Mouse (Mus musculus) heart, postnatal 0 days (tissue): ENCODE data around the gene Tssk1. TPM values are rescaled to one million over a fixed set of nuclear protein-coding genes. Genes with fewer than 3 reads are reported as not detected.

Source experiments
- ATAC-seq: fragments of 200-750 bp; cut with Nextera tagmentation; 2 replicates; pipeline ENCODE4 v1.8.0; 2017; ENCODE audit warnings: low read depth, moderate number of reproducible peaks, moderate library complexity; ENCODE audit not compliant: insufficient read depth
- DNase-seq: peaks from one replicate; pipeline ENCODE4 v3.0.0-alpha.2; 2016; ENCODE audit warnings: low spot score
- H3K27ac ChIP-seq: fragments of 300-500 bp; sonication (generic); 2 replicates; pipeline ENCODE4 v1.5.1; 2014; ENCODE audit warnings: low read depth, mild to moderate bottlenecking
- H3K27me3 ChIP-seq: fragments of 300-500 bp; sonication (generic); 2 replicates; pipeline ENCODE4 v1.6.1; 2014; ENCODE audit warnings: low read length, mixed read lengths; ENCODE audit not compliant: control insufficient read depth, insufficient read depth
- H3K36me3 ChIP-seq: fragments of 300-500 bp; sonication (generic); replicated peaks from 2 replicates; pipeline ENCODE4 v1.6.1; 2014; ENCODE audit warnings: low read length, mixed read lengths; ENCODE audit not compliant: control insufficient read depth, insufficient read depth
- H3K4me1 ChIP-seq: fragments of 300-500 bp; sonication (generic); 2 replicates; pipeline ENCODE4 v1.6.1; 2014; ENCODE audit warnings: antibody characterized with exemption; ENCODE audit not compliant: control insufficient read depth, insufficient read depth
- H3K4me2 ChIP-seq: fragments of 300-500 bp; sonication (generic); 2 replicates; pipeline ENCODE4 v1.6.1; 2014; ENCODE audit warnings: low read depth, mild to moderate bottlenecking, low read length, moderate library complexity
- H3K4me3 ChIP-seq: fragments of 300-500 bp; sonication (generic); 2 replicates; pipeline ENCODE4 v1.5.1; 2014; ENCODE audit warnings: low read depth, low read length
- H3K9ac ChIP-seq: fragments of 300-500 bp; sonication (generic); replicated peaks from 2 replicates; pipeline ENCODE4 v1.6.1; 2014; ENCODE audit warnings: low read depth, low read length, mixed read lengths
- H3K9me3 ChIP-seq: fragments of 300-500 bp; sonication (generic); replicated peaks from 2 replicates; pipeline ENCODE4 v1.6.1; 2016; ENCODE audit warnings: low read length; ENCODE audit not compliant: control insufficient read depth
- CTCF ChIP-seq: IDR thresholded peaks from 2 replicates; pipeline ENCODE4 v1.5.1; 2016; ENCODE audit warnings: antibody characterized with exemption, control low read depth, low read depth
- EP300 ChIP-seq: IDR thresholded peaks from 2 replicates; pipeline ENCODE4 v1.6.1; 2016; ENCODE audit warnings: antibody characterized with exemption, low read depth
- WGBS: fragments of 180-500 bp; shearing (Covaris S2); extraction: QIAGEN DNeasy Blood & Tissue Kit; methylation state at CpG from one replicate; pipeline ENCODE4 v1.1.7; 2014; 5-methylcytosine and 5-hydroxymethylcytosine counted together
- polyA plus RNA-seq: library from polyadenylated mRNA; unstranded; fragments of >200 nt; fragmentation: Nextera tagmentation; extraction: Ambion mirVana; gene quantifications from 2 replicates; pipeline ENCODE4 v1.2.1, GENCODE M21; 2015
- total RNA-seq: library from RNA; depleted of rRNA; stranded (reverse); fragments of >200 nt; gene quantifications from 2 replicates; pipeline ENCODE4 v1.2.3, GENCODE M21; 2014; ENCODE audit warnings: low replicate concordance; rRNA removed

Gene Tssk1
- total RNA-seq (not detected in 2 replicates), polyA plus RNA-seq (0.08 and 0.14 TPM in 2 replicates)

GRCm38 (mm10) chr16:17893923-17894322 lies at the start of gene Tssk1:
TSS of gene Tssk1 (plus strand) at chr16:17894223.
- ATAC-seq, result no peak
- Histone ChIP-seq H3K27ac (no peak within 1 kb of the TSS), H3K9ac (no peak within 1 kb of the TSS), H3K4me2 (no peak within 1 kb of the TSS), H3K4me3 (no peak within 1 kb of the TSS), H3K36me3 (0 out of 2 replicates have a peak, but pooled peaks cover 8% of the 10 kb centered on the region), H3K4me1 (peaks cover 24% of the 10 kb centered on the region), H3K9me3 (no peaks in the 10 kb centered on the region), H3K27me3 (no peaks in the 10 kb centered on the region)
- 79% methylated on average over 2 of the region's 2 CpGs for WGBS
- TF ChIP-seq EP300, result no peak
- TF ChIP-seq CTCF, result no peak
- DNase-seq, result no peak

GRCm38 (mm10) chr16:17848431-17848830 lies 45.6 kb upstream of the Tssk1 start:
- ATAC-seq, result no peak
- 81% methylated on average over 6 of the region's 6 CpGs for WGBS
- no peak overlapping the region for H3K9ac ChIP-seq
- H3K4me1 ChIP-seq, result no peaks in the 10 kb centered on the region
- no peaks in the 10 kb centered on the region for H3K27me3 ChIP-seq
- H3K36me3 ChIP-seq, result peaks cover 89% of the 10 kb centered on the region
- H3K9me3 ChIP-seq, result no peaks in the 10 kb centered on the region
- no peak overlapping the region for H3K27ac ChIP-seq
- DNase-seq, result no peak
- TF ChIP-seq EP300, result no peak
- TF ChIP-seq CTCF, result no peak
- no peak overlapping the region for H3K4me3 ChIP-seq
- no peak overlapping the region for H3K4me2 ChIP-seq

GRCm38 (mm10) chr16:17848928-17849327 lies 45.1 kb upstream of the Tssk1 start:
- H3K36me3 ChIP-seq, result peaks cover 88% of the 10 kb centered on the region
- H3K9ac ChIP-seq, result no peak overlapping the region
- TF ChIP-seq CTCF, result peak; percentile 78
- TF ChIP-seq EP300, result no peak
- H3K4me2 ChIP-seq, result no peak overlapping the region
- no peak for ATAC-seq
- no peak for DNase-seq
- no peak overlapping the region for H3K4me3 ChIP-seq
- no peak overlapping the region for H3K27ac ChIP-seq
- no peaks in the 10 kb centered on the region for H3K4me1 ChIP-seq
- 26% methylated on average over 1 of the region's 1 CpGs for WGBS
- no peaks in the 10 kb centered on the region for H3K27me3 ChIP-seq
- H3K9me3 ChIP-seq, result no peaks in the 10 kb centered on the region

GRCm38 (mm10) chr16:17849486-17849885 lies 44.5 kb upstream of the Tssk1 start:
- H3K27me3 ChIP-seq, result no peaks in the 10 kb centered on the region
- peaks cover 88% of the 10 kb centered on the region for H3K36me3 ChIP-seq
- 72% methylated on average over 6 of the region's 6 CpGs for WGBS
- no peak overlapping the region for H3K9ac ChIP-seq
- ATAC-seq, result no peak
- H3K27ac ChIP-seq, result no peak overlapping the region
- H3K4me1 ChIP-seq, result no peaks in the 10 kb centered on the region
- no peak for DNase-seq
- no peaks in the 10 kb centered on the region for H3K9me3 ChIP-seq
- no peak for TF ChIP-seq EP300
- no peak for TF ChIP-seq CTCF
- H3K4me3 ChIP-seq, result no peak overlapping the region
- H3K4me2 ChIP-seq, result no peak overlapping the region

GRCm38 (mm10) chr16:17851331-17851730 lies 42.7 kb upstream of the Tssk1 start:
- ATAC-seq (no peak), DNase-seq (no peak)
- H3K27me3 ChIP-seq, result no peaks in the 10 kb centered on the region
- H3K9me3 ChIP-seq, result no peaks in the 10 kb centered on the region
- H3K36me3 ChIP-seq, result peaks cover 86% of the 10 kb centered on the region
- H3K4me2 ChIP-seq, result no peak overlapping the region
- no peak for TF ChIP-seq CTCF
- no peak for TF ChIP-seq EP300
- H3K4me1 ChIP-seq, result no peaks in the 10 kb centered on the region
- H3K27ac ChIP-seq, result no peak overlapping the region
- H3K9ac ChIP-seq, result no peak overlapping the region
- WGBS, result 91% methylated on average over 5 of the region's 5 CpGs
- no peak overlapping the region for H3K4me3 ChIP-seq

GRCm38 (mm10) chr16:17851860-17852259 lies 42.2 kb upstream of the Tssk1 start:
- TF ChIP-seq EP300 (no peak), CTCF (no peak)
- WGBS, result 94% methylated on average over 1 of the region's 1 CpGs
- DNase-seq, result no peak

More at GRCm38 (mm10) chr16:17851860-17852259, 42.2 kb upstream of the Tssk1 start:
- Histone ChIP-seq H3K4me2 (no peak overlapping the region), H3K9ac (no peak overlapping the region), H3K27me3 (no peaks in the 10 kb centered on the region), H3K4me1 (no peaks in the 10 kb centered on the region), H3K4me3 (no peak overlapping the region), H3K27ac (no peak overlapping the region), H3K9me3 (no peaks in the 10 kb centered on the region), H3K36me3 (peaks cover 86% of the 10 kb centered on the region)
- ATAC-seq, result no peak
